In the genomic region with DNA sequence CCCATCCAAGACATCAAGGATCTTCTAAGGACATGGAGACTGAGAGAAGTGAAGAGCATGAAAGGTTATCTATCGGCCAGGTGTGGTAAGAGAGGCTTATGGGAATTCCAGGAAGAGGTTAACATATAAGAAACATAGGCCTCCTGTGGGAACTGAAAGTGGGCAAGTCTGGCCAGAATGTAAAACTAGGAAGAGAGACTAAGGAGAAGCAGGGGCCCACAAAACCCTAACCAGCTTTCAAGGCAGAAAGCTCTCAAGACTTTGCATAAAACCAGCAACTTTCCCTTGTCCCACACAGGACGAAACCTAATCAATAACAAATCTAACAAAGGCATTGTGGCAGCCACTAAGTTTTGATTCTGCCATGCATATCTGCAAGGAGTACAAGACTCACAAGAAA, we compare ENCODE assay signal across 8 mouse cellular contexts. TPM values are rescaled to one million over a fixed set of nuclear protein-coding genes. Genes with fewer than 3 reads are reported as not detected.
A peak's percentile ranks its signal among the peaks of the same experiment; 100 is the strongest.
DNase-seq lines count a peak whose midpoint lies in the region; ATAC-seq lines count a peak whose summit lies in the region.
"Had no signal": no experiment of that assay in that cellular context is flagged by ENCODE, and none has a peak within 500 bp of the region (broad histone marks: within the 10 kb centered on the region; RNA-seq: fewer than 3 reads in every experiment).

No protein-coding gene starts in this region.

- 0 out of 2 replicates have a peak overlapping the region, but pooled peaks have one; percentile 88 for H3K9ac ChIP-seq in lung, embryonic 15.5 days
- peak overlapping the region; percentile 82 for H3K9ac ChIP-seq in forebrain, embryonic 11.5 days (ENCODE audit: low read length)
- peak overlapping the region; percentile 91 for H3K9ac ChIP-seq in limb, embryonic 13.5 days
- no peak overlapping the region for H3K9ac ChIP-seq in stomach, embryonic 14.5 days (replicated peaks; ENCODE audit: low read depth, low read length)

- WGBS in lung, embryonic 15.5 days: 79% methylated on average over 2 of the region's 2 CpGs
- WGBS in forebrain, embryonic 11.5 days: 86% methylated on average over 2 of the region's 2 CpGs
- 69% methylated on average over 2 of the region's 2 CpGs for WGBS in limb, embryonic 13.5 days
- 78% methylated on average over 2 of the region's 2 CpGs for WGBS in stomach, embryonic 14.5 days

- H3K4me3 ChIP-seq in lung, embryonic 15.5 days: peak overlapping the region; percentile 92
- peak overlapping the region; percentile 78; the same call in 1 of the 2 replicates for H3K4me3 ChIP-seq in forebrain, embryonic 11.5 days (ENCODE audit: low read depth, low read length)
- H3K4me3 ChIP-seq in limb, embryonic 13.5 days: peak overlapping the region; percentile 76
- H3K4me3 ChIP-seq in stomach, embryonic 14.5 days (ENCODE audit: low read depth, low read length): peak overlapping the region; percentile 65

- H3K27me3 ChIP-seq in lung, embryonic 15.5 days: no peaks in the 10 kb centered on the region
- H3K27me3 ChIP-seq in forebrain, embryonic 11.5 days (ENCODE audit: control insufficient read depth, insufficient read depth, low read length): no peaks in the 10 kb centered on the region
- no peaks in the 10 kb centered on the region for H3K27me3 ChIP-seq in limb, embryonic 13.5 days
- H3K27me3 ChIP-seq in stomach, embryonic 14.5 days (ENCODE audit: control insufficient read depth, insufficient read depth, low read length): no peaks in the 10 kb centered on the region

- H3K36me3 ChIP-seq in lung, embryonic 15.5 days: no peaks in the 10 kb centered on the region
- no peaks in the 10 kb centered on the region for H3K36me3 ChIP-seq in forebrain, embryonic 11.5 days (ENCODE audit: control insufficient read depth, insufficient read depth, low read length)
- no peaks in the 10 kb centered on the region for H3K36me3 ChIP-seq in limb, embryonic 13.5 days
- H3K36me3 ChIP-seq in stomach, embryonic 14.5 days (ENCODE audit: control insufficient read depth, insufficient read depth, low read length): no peaks in the 10 kb centered on the region

- H3K9me3 ChIP-seq in lung, embryonic 15.5 days: no peaks in the 10 kb centered on the region
- no peaks in the 10 kb centered on the region for H3K9me3 ChIP-seq in forebrain, embryonic 11.5 days (ENCODE audit: control insufficient read depth, low read length)
- no peaks in the 10 kb centered on the region for H3K9me3 ChIP-seq in limb, embryonic 13.5 days
- no peaks in the 10 kb centered on the region for H3K9me3 ChIP-seq in stomach, embryonic 14.5 days (ENCODE audit: control insufficient read depth, low read depth, low read length)

- DNase-seq in lung, postnatal 25 days (ENCODE audit: low spot score): no peak
- DNase-seq in forebrain, embryonic 11.5 days (ENCODE audit: low spot score): no peak
- no peak for DNase-seq in layer of hippocampus, adult 8-10 months (ENCODE audit: low spot score in 2 of 2)
- no peak for DNase-seq in urinary bladder, postnatal 4 days (ENCODE audit: low spot score in 2 of 2)
- DNase-seq: gastrocnemius, postnatal 10 days had no signal

- H3K4me1 ChIP-seq in lung, embryonic 15.5 days: peaks cover 45% of the 10 kb centered on the region
- H3K4me1 ChIP-seq in forebrain, embryonic 11.5 days (replicated peaks; ENCODE audit: control insufficient read depth, insufficient read depth, low read length): peaks cover 7% of the 10 kb centered on the region; the same call in 1 of the 2 replicates
- peaks cover 58% of the 10 kb centered on the region for H3K4me1 ChIP-seq in limb, embryonic 13.5 days
- H3K4me1 ChIP-seq in stomach, embryonic 14.5 days (ENCODE audit: control insufficient read depth, insufficient read depth, low read length): peaks cover 13% of the 10 kb centered on the region

- no peak for ATAC-seq in lung, embryonic 15.5 days (ENCODE audit: borderline replicate concordance, extremely low read depth, low FRiP score, low TSS enrichment)
- no peak for ATAC-seq in forebrain, embryonic 11.5 days (replicated peaks; ENCODE audit: low FRiP score)
- ATAC-seq in limb, embryonic 13.5 days (ENCODE audit: low FRiP score, low read depth): no peak
- no peak for ATAC-seq in stomach, embryonic 14.5 days (ENCODE audit: insufficient number of reproducible peaks, insufficient read depth, low FRiP score, low read depth)

- no peak overlapping the region for H3K27ac ChIP-seq in lung, embryonic 15.5 days
- no peak overlapping the region for H3K27ac ChIP-seq in forebrain, embryonic 11.5 days (ENCODE audit: low read depth, low read length)
- no peak overlapping the region for H3K27ac ChIP-seq in limb, embryonic 13.5 days
- no peak overlapping the region for H3K27ac ChIP-seq in stomach, embryonic 14.5 days (ENCODE audit: low read length)

- peak overlapping the region; percentile 86 for H3K4me2 ChIP-seq in lung, embryonic 15.5 days
- H3K4me2 ChIP-seq in forebrain, embryonic 11.5 days (ENCODE audit: low read depth, low read length, severe bottlenecking): peak overlapping the region; percentile 63; the same call in 1 of the 2 replicates
- peak overlapping the region; percentile 80 for H3K4me2 ChIP-seq in limb, embryonic 13.5 days (replicated peaks)
- H3K4me2 ChIP-seq in stomach, embryonic 14.5 days (replicated peaks; ENCODE audit: low read depth, low read length): peak overlapping the region; percentile 57

RNA-seq across cellular contexts. Expression of a gene that starts 1.4 kb away (rescaled TPM):
- 46.2 and 48.5 TPM in 2 replicates for polyA plus RNA-seq in lung, embryonic 15.5 days (2015; fragmentation: Nextera tagmentation; extraction: Ambion mirVana)
- 60.6 and 63.5 TPM in 2 replicates for polyA plus RNA-seq in forebrain, embryonic 11.5 days (2014; fragmentation: Nextera tagmentation; extraction: Ambion mirVana)
- 45.9 and 46.4 TPM in 2 replicates for polyA plus RNA-seq in limb, embryonic 13.5 days (2015; fragmentation: Nextera tagmentation; extraction: Ambion mirVana)
- 49.8 and 51.0 TPM in 2 replicates for polyA plus RNA-seq in stomach, embryonic 14.5 days (2014; fragmentation: Nextera tagmentation; extraction: Ambion mirVana)
- total RNA-seq in layer of hippocampus, adult 8-10 months (2022): 10 to 100 TPM; 79.7 to 96.9 (median 88.7) TPM

RNA-seq across cellular contexts. Expression of a gene that starts 1.5 kb away (rescaled TPM):
- polyA plus RNA-seq in lung, embryonic 15.5 days (2015; fragmentation: Nextera tagmentation; extraction: Ambion mirVana): 16.7 and 18.5 TPM in 2 replicates
- polyA plus RNA-seq in forebrain, embryonic 11.5 days (2014; fragmentation: Nextera tagmentation; extraction: Ambion mirVana): 32.4 and 35.6 TPM in 2 replicates
- 20.9 and 23.2 TPM in 2 replicates for polyA plus RNA-seq in limb, embryonic 13.5 days (2015; fragmentation: Nextera tagmentation; extraction: Ambion mirVana)
- 25.3 and 26.6 TPM in 2 replicates for polyA plus RNA-seq in stomach, embryonic 14.5 days (2014; fragmentation: Nextera tagmentation; extraction: Ambion mirVana)
- total RNA-seq in layer of hippocampus, adult 8-10 months (2022): 10 to 100 TPM; 27.6 to 42.0 (median 35.2) TPM
